Mouse (Mus musculus) c-Kit-positive CD71-positive TER-119-positive erythroid progenitor cells, embryonic 14.5 days (primary cell): Measurements from ENCODE around the gene Tdrd1.
"Not testable (repeated sequence)": the region's sequence is repeated elsewhere in the genome, so short reads cannot be mapped to it uniquely, and the experiment has no call there.

ENCODE experiments used
- DNase-seq: peaks from one replicate; pipeline ENCODE4 v3.0.0-alpha.2; 2013; ENCODE audit warnings: low spot score

The Tdrd1 gene

GRCm38 (mm10) chr19:56826047-56826631, at the start of gene Tdrd1:
Gene Tdrd1, plus strand, starts transcription at chr19:56826209.
- no peak for DNase-seq

- DNase-seq, result peak; percentile 8
Measured at GRCm38 (mm10) chr19:56776719-56777382, 49.2 kb upstream of the Tdrd1 start.

- DNase-seq, result not testable (repeated sequence)
Measured at GRCm38 (mm10) chr19:56778532-56778931, 47.5 kb upstream of the Tdrd1 start.

GRCm38 (mm10) chr19:56787911-56788310, 38.1 kb upstream of the Tdrd1 start:
- DNase-seq, result no peak

GRCm38 (mm10) chr19:56788952-56789351, 37.1 kb upstream of the Tdrd1 start:
- no peak for DNase-seq

- DNase-seq, result no peak
Measured at GRCm38 (mm10) chr19:56797376-56797775, 28.6 kb upstream of the Tdrd1 start.

- DNase-seq, result peak; percentile 11
Measured at GRCm38 (mm10) chr19:56800226-56800625, 25.8 kb upstream of the Tdrd1 start.

GRCm38 (mm10) chr19:56800930-56801655, 24.9 kb upstream of the Tdrd1 start:
- peak; percentile 34 for DNase-seq

- DNase-seq, result peak; percentile 62
Measured at GRCm38 (mm10) chr19:56801656-56802351, 24.2 kb upstream of the Tdrd1 start.

GRCm38 (mm10) chr19:56802352-56802746, 23.7 kb upstream of the Tdrd1 start:
- DNase-seq, result no peak

- DNase-seq, result no peak
Measured at GRCm38 (mm10) chr19:56805366-56805765, 20.6 kb upstream of the Tdrd1 start.

GRCm38 (mm10) chr19:56807122-56807521, 18.9 kb upstream of the Tdrd1 start:
- DNase-seq, result no peak

- DNase-seq, result no peak
Measured at GRCm38 (mm10) chr19:56808771-56809170, 17.2 kb upstream of the Tdrd1 start.

GRCm38 (mm10) chr19:56810641-56811146, 15.3 kb upstream of the Tdrd1 start:
- DNase-seq, result no peak

- DNase-seq, result peak; percentile 59
Measured at GRCm38 (mm10) chr19:56811590-56811989, 14.4 kb upstream of the Tdrd1 start.

- no peak for DNase-seq
Measured at GRCm38 (mm10) chr19:56813360-56813759, 12.6 kb upstream of the Tdrd1 start.

- no peak for DNase-seq
Measured at GRCm38 (mm10) chr19:56817851-56818526, 8.0 kb upstream of the Tdrd1 start.

GRCm38 (mm10) chr19:56821040-56821797, 4.8 kb upstream of the Tdrd1 start:
- DNase-seq, result peak; percentile 11

GRCm38 (mm10) chr19:56821798-56822447, 4.1 kb upstream of the Tdrd1 start, which contains the start of gene Ccdc186:
Gene Ccdc186, minus strand, starts transcription at chr19:56822190.
- DNase-seq, result peak; percentile 93

- DNase-seq, result no peak
Measured at GRCm38 (mm10) chr19:56822448-56822836, 3.6 kb upstream of the Tdrd1 start.
